Comparison of ENCODE assay signal across 24 mouse cellular contexts in the genomic region with DNA sequence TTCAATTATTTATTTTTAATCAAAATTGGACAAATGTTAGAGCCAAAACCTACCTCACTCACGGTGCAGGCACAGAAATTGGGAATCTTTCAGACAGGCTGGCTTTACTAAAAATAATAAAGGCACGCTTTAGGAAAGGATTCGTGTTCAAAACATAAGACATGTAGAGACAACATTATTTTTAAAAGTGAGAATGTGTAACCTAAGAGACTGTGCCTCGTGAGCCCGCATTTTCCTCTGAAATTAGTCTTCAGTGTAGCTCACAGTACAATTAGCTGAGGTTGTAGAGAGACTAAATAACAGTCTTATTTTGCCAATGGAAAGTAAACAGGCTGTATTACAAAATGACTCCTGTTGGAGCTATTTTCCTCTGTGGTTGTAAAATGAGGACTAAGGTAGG. TPM values are rescaled to one million over a fixed set of nuclear protein-coding genes. Genes with fewer than 3 reads are reported as not detected.
"Had no signal": no experiment of that assay in that cellular context is flagged by ENCODE, and none has a peak within 500 bp of the region (broad histone marks: within the 10 kb centered on the region; RNA-seq: fewer than 3 reads in every experiment).

No protein-coding gene starts in this region.

- DNase-seq: cerebellum, adult 8-10 months; cerebellum, adult 9-10 months; cerebellum, adult 9-11 months; cerebellum, postnatal 14 days; cerebellum, postnatal 25 days; cerebellum, postnatal 36 days; embryo, embryonic 11 days; forebrain, postnatal 0 days; gastrocnemius, adult 2 months; gastrocnemius, postnatal 10 days; gastrocnemius, postnatal 14 days; gastrocnemius, postnatal 25 days; gastrocnemius, postnatal 36 days; heart, adult 18-20 months; heart, adult 2 months had no signal

- ATAC-seq: forebrain, embryonic 13.5 days; forebrain, embryonic 14.5 days; forebrain, embryonic 15.5 days; forebrain, embryonic 16.5 days; forebrain, postnatal 0 days had no signal

RNA-seq across cellular contexts. Expression of a gene that starts 4.7 kb away (rescaled TPM):
- total RNA-seq: common myeloid progenitor, adult 5-6 weeks; forebrain, postnatal 0 days; gastrocnemius, adult 18-20 months; gastrocnemius, adult 2 months; gastrocnemius, adult 8-10 months; gastrocnemius, postnatal 10 days; gastrocnemius, postnatal 14 days; gastrocnemius, postnatal 25 days; gastrocnemius, postnatal 36 days; granulocyte monocyte progenitor cell, adult 5-6 weeks; heart, adult 18-20 months; heart, adult 2 months; heart, adult 8-10 months had no signal
